Mouse (Mus musculus) megakaryocyte, adult 5-6 weeks (primary cell): Measurements from ENCODE around the gene Mdh1. TPM values are rescaled to one million over a fixed set of nuclear protein-coding genes. Genes with fewer than 3 reads are reported as not detected.
"Not testable (repeated sequence)": the region's sequence is repeated elsewhere in the genome, so short reads cannot be mapped to it uniquely, and the experiment has no call there.

Experiments used
- ATAC-seq: 2 replicates; pipeline ENCODE4 v1.8.0; 2016; ENCODE audit warnings: mild to moderate bottlenecking, inconsistent platforms; ENCODE audit not compliant: poor library complexity, severe bottlenecking
- total RNA-seq, 2 experiments: library from RNA; stranded (forward) in 1 of 2; stranded (reverse) in 1 of 2; fragments of 153-499, 151-499 nt in 1 of 2; fragments of 221-1000, 200-1000 nt in 1 of 2; gene quantifications; 2 replicates each; pipeline versions ENCODE4 v1.2.3 to v1.2.4; 2015 to 2017

The Mdh1 gene
- total RNA-seq, 2 experiments from 2014 or later, result 90.9 to 139 TPM

DNA sequence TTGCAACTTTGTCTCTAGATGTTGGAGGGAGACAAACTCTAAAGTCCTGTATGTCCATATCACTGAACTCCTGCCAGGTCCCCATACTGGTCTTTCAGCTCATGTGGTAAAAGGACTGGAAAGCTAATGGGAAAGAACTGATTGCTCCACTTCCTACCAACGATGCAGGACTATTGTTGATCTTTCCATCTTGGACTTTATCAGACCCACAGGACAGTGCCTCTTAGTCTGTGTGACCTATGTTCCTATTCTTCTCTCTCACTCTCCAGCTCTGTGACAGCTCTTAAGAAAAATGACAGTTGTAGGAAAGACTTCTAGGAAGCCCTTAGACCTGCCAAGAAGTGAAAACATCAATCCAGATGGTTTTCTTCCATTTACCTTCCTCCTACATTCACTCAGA lies 25.5 kb downstream of the Mdh1 start:
- no peak for ATAC-seq

- ATAC-seq, result no peak
Observed at GRCm38 (mm10) chr11:21545951-21546350, 26.2 kb downstream of the Mdh1 start.

- no peak for ATAC-seq
Observed at GRCm38 (mm10) chr11:21545021-21545420, 27.1 kb downstream of the Mdh1 start.

- no peak for ATAC-seq
Observed at GRCm38 (mm10) chr11:21542731-21543130, 29.4 kb downstream of the Mdh1 start.

GRCm38 (mm10) chr11:21540622-21541021 lies 31.5 kb downstream of the Mdh1 start:
- ATAC-seq, result no peak

GRCm38 (mm10) chr11:21540072-21540471 lies 32.1 kb downstream of the Mdh1 start:
- ATAC-seq, result peak; percentile 62

GRCm38 (mm10) chr11:21530856-21531255 lies 41.3 kb downstream of the Mdh1 start:
- not testable (repeated sequence) for ATAC-seq

DNA sequence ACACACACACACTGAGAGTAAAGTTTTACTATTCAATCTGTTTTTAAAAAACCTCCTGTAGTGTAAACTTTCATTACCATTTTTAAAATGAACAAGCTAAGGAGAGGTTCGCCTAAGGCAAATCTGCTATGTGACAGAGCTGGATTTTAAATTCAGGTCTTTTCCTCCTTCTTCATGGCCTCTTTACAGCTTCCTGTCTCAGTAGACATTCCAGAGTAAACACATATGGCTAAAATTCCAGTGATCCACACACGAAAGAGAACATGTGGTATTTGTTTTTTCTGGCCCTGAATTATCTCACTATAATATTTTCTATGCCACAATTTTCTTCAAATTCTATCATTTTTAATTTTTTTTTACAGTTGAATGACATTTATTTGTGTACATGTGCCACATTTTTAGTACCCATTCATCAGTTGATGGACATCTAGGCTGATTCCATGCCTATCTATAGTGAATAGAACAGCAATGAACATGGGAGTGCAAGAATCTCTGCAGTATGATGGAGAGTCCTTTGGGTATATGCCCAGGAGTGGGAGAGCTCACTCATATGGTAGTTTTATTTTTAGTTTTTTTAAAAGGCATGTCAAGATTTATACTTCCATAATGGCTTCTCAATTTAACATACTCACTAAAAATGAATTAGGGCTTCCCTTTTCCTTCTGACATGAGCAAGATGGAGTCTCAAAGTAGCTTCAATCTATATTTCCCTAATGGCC lies 43.3 kb downstream of the Mdh1 start:
- no peak for ATAC-seq

DNA sequence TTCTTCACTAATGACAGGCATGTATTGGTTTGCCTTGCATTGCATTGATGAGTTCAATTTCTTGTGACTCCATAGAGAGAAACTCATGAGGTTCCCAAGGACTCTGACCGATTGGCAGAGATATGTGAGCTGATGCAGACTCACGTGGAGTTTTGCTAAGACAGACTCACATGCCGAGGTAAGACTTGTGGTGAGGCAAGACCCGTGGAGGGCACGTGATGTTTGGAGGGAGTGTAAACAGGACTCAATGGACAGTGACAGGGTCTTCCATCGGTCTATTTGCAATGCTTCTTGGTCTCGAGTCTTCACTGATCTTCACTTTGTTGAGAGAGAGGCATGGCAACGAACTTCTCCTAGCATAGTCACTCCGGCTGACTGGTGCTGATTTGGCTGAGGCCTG lies 54.4 kb downstream of the Mdh1 start:
- no peak for ATAC-seq

DNA sequence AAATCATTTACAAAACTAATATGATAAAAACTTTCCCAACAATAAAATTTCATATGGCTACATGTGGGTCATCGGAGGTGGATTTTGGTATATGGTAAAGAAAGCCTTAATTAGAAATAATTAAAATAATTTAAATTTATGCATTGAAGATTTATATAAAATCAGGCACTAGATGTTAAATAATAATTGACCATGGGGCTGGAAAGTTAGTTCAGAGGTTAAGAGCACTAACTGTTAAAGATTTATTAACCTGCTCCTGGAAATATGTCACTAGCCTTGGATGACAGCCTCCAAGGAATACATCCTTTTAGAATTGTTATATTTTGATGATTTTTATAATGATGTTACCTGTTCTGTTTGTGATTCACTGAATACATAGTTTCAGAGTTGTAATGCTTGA lies 55.8 kb downstream of the Mdh1 start:
- not testable (repeated sequence) for ATAC-seq

GRCm38 (mm10) chr11:21510577-21510976 lies 61.6 kb downstream of the Mdh1 start:
- not testable (repeated sequence) for ATAC-seq

DNA sequence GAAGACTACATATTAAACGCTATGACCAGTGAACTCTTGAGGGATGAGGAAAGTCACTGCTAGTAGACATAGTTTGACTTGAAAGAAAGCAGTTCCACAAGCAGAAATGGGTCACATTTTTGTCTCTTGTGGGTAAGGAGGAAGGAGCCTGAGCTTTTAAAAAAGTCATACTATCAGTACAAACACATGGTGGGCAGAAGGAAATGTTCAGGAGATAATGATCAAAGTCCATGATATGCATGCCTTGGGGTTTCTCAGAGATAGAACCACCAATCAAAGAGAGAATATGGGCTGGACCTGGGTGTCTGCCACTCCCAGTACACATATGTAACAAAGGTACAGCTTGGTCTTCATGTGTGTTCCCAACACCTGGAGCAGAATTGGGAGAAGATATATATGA lies 63.5 kb downstream of the Mdh1 start:
- ATAC-seq, result not testable (repeated sequence)

GRCm38 (mm10) chr11:21507073-21507472 lies 65.1 kb downstream of the Mdh1 start:
- ATAC-seq, result not testable (repeated sequence)

Other genes starting within 250 kb of the Mdh1 start
- gene Ugp2, start 201.2 kb downstream of the Mdh1 start, total RNA-seq (2015), result 129 and 140 TPM in 2 replicates
- 113 and 121 TPM in 2 replicates for gene Ugp2, start 201.2 kb downstream of the Mdh1 start, total RNA-seq (2017)
- gene Wdpcp, start 132 bp downstream of the Mdh1 start, total RNA-seq (2015), result 3.6 and 4.5 TPM in 2 replicates
- gene Wdpcp, start 132 bp downstream of the Mdh1 start, total RNA-seq (2017), result 4.1 and 9.8 TPM in 2 replicates